In the genomic region with DNA sequence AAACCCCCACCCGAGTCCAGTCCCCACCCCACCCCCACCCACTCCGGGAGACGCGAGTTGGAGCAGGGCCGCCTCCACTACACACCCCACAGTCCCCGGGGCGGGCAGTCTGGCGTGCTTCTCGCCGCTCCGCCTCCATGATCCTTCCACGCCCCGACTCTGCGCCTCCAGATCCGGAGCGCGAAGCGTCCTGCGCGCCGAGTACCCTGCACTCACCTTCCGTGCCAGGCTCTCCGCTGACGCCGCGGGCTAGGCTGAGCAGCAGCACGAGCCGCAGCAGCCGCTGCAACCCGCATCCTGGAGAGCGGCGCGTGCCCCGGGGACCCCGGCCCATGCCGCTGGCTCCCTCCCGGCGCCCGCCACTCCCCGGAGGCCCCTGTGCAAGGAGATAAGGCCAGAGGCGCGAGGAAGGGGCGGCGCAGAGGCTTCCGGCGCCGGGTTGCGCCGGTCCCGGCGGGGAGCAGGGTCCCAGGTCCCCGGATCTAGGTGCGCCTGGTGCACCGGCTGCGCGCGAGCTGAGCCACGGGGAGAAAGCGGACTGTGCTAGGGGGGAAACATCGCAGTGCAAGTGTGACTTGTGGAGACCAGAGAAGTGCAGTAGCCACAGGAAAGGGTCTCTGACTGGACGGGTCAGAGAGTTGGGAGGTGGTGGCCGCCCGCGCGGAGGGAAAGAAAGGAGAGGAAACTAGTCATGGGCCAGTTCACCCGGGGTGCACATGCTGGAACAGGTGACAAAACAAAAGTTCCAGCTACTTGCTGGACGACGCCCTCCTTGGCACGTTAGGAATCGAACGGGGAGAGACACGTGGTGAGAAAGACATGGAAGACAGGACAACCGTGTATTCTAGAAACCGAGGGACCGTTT, we compare ENCODE assay signal across 8 mouse cellular contexts. TPM values are rescaled to one million over a fixed set of nuclear protein-coding genes. Genes with fewer than 3 reads are reported as not detected.
DNase-seq lines count a peak whose midpoint lies in the region; ATAC-seq lines count a peak whose summit lies in the region.

Susd1 (minus strand) TSS at position 644 of the 865 bp plus-strand sequence.

- H3K36me3 ChIP-seq in forebrain, embryonic 10.5 days (replicated peaks): no peaks in the 10 kb centered on the region
- H3K36me3 ChIP-seq in heart, embryonic 16.5 days (ENCODE audit: control insufficient read depth, insufficient read depth): no peaks in the 10 kb centered on the region
- H3K36me3 ChIP-seq in liver, embryonic 15.5 days (replicated peaks): no peaks in the 10 kb centered on the region
- no peaks in the 10 kb centered on the region for H3K36me3 ChIP-seq in neural tube, embryonic 11.5 days (ENCODE audit: control insufficient read depth, insufficient read depth, low read length)
- no peaks in the 10 kb centered on the region for H3K36me3 ChIP-seq in stomach, embryonic 16.5 days (ENCODE audit: control insufficient read depth, insufficient read depth, low read length)

- peak within 1 kb of the TSS; percentile 100 for H3K4me2 ChIP-seq in heart, embryonic 16.5 days (ENCODE audit: low read depth, low read length)
- peak within 1 kb of the TSS; percentile 100 for H3K4me2 ChIP-seq in liver, embryonic 15.5 days
- peak within 1 kb of the TSS; percentile 99 for H3K4me2 ChIP-seq in neural tube, embryonic 11.5 days (ENCODE audit: low read depth)
- H3K4me2 ChIP-seq in stomach, embryonic 16.5 days (ENCODE audit: low read depth, low read length): peak within 1 kb of the TSS; percentile 97

- H3K9ac ChIP-seq in heart, embryonic 16.5 days (ENCODE audit: low read length): peak within 1 kb of the TSS; percentile 87
- peak within 1 kb of the TSS; percentile 82 for H3K9ac ChIP-seq in liver, embryonic 15.5 days
- peak within 1 kb of the TSS; percentile 68 for H3K9ac ChIP-seq in neural tube, embryonic 11.5 days (ENCODE audit: low read length)
- H3K9ac ChIP-seq in stomach, embryonic 16.5 days (ENCODE audit: low read length): peak within 1 kb of the TSS; percentile 90

- H3K9me3 ChIP-seq in forebrain, embryonic 10.5 days: no peaks in the 10 kb centered on the region
- no peaks in the 10 kb centered on the region for H3K9me3 ChIP-seq in heart, embryonic 16.5 days (replicated peaks; ENCODE audit: control insufficient read depth, low read length)
- no peaks in the 10 kb centered on the region for H3K9me3 ChIP-seq in liver, embryonic 15.5 days (replicated peaks)
- H3K9me3 ChIP-seq in neural tube, embryonic 11.5 days (ENCODE audit: control insufficient read depth, low read length): no peaks in the 10 kb centered on the region
- H3K9me3 ChIP-seq in stomach, embryonic 16.5 days (replicated peaks; ENCODE audit: control insufficient read depth, low read length): no peaks in the 10 kb centered on the region

- peak; percentile 47 for DNase-seq in gastrocnemius, postnatal 10 days
- DNase-seq in gastrocnemius, adult 18-20 months (ENCODE audit: low spot score): no peak
- DNase-seq in forebrain, embryonic 10.5 days (ENCODE audit: extremely low spot score, low spot score): peak; percentile 44
- DNase-seq in kidney, postnatal 14 days: peak; percentile 77
- peak; percentile 70 for DNase-seq in neural tube, embryonic 11.5 days (ENCODE audit: low spot score)

- peak within 1 kb of the TSS; percentile 75 for H3K4me3 ChIP-seq in forebrain, embryonic 10.5 days
- peak within 1 kb of the TSS; percentile 84 for H3K4me3 ChIP-seq in heart, embryonic 16.5 days (ENCODE audit: low read length)
- H3K4me3 ChIP-seq in liver, embryonic 15.5 days (replicated peaks): peak within 1 kb of the TSS; percentile 74
- H3K4me3 ChIP-seq in neural tube, embryonic 11.5 days (ENCODE audit: low read depth, low read length): peak within 1 kb of the TSS; percentile 64
- H3K4me3 ChIP-seq in stomach, embryonic 16.5 days (replicated peaks; ENCODE audit: low read length): peak within 1 kb of the TSS; percentile 77

- ATAC-seq in heart, embryonic 16.5 days (replicated peaks; ENCODE audit: extremely low read depth, insufficient read depth, low FRiP score): peak; percentile 85
- peak; percentile 82 for ATAC-seq in liver, embryonic 15.5 days (ENCODE audit: insufficient read depth)
- ATAC-seq in neural tube, embryonic 11.5 days (ENCODE audit: insufficient read depth, low FRiP score, low TSS enrichment): peak; percentile 80
- ATAC-seq in stomach, embryonic 16.5 days (ENCODE audit: insufficient read depth, low FRiP score): peak; percentile 83

- WGBS in forebrain, embryonic 10.5 days: under 1% methylated on average over 75 of the region's 75 CpGs
- WGBS in heart, embryonic 16.5 days: under 1% methylated on average over 75 of the region's 75 CpGs
- WGBS in liver, embryonic 15.5 days (ENCODE audit: insufficient replicate concordance): under 1% methylated on average over 75 of the region's 75 CpGs
- WGBS in neural tube, embryonic 11.5 days: under 1% methylated on average over 65 of the region's 75 CpGs
- under 1% methylated on average over 75 of the region's 75 CpGs for WGBS in stomach, embryonic 16.5 days

- H3K27ac ChIP-seq in forebrain, embryonic 10.5 days: peak within 1 kb of the TSS; percentile 86
- H3K27ac ChIP-seq in heart, embryonic 16.5 days (ENCODE audit: low read length): peak within 1 kb of the TSS; percentile 60
- H3K27ac ChIP-seq in liver, embryonic 15.5 days (replicated peaks): peak within 1 kb of the TSS; percentile 89
- H3K27ac ChIP-seq in neural tube, embryonic 11.5 days (ENCODE audit: low read depth, low read length): no peak within 1 kb of the TSS
- H3K27ac ChIP-seq in stomach, embryonic 16.5 days (ENCODE audit: low read length): peak within 1 kb of the TSS; percentile 90

- H3K4me1 ChIP-seq in forebrain, embryonic 10.5 days: peaks cover 19% of the 10 kb centered on the region
- peaks cover 9% of the 10 kb centered on the region for H3K4me1 ChIP-seq in heart, embryonic 16.5 days (ENCODE audit: control insufficient read depth, insufficient read depth, low read length)
- H3K4me1 ChIP-seq in liver, embryonic 15.5 days (replicated peaks): peaks cover 81% of the 10 kb centered on the region
- H3K4me1 ChIP-seq in neural tube, embryonic 11.5 days (ENCODE audit: control insufficient read depth, insufficient read depth, low read length): no peaks in the 10 kb centered on the region
- H3K4me1 ChIP-seq in stomach, embryonic 16.5 days (ENCODE audit: control insufficient read depth, insufficient read depth, low read length): peaks cover 30% of the 10 kb centered on the region

- H3K27me3 ChIP-seq in forebrain, embryonic 10.5 days (ENCODE audit: poor library complexity, severe bottlenecking): peaks cover 50% of the 10 kb centered on the region
- no peaks in the 10 kb centered on the region for H3K27me3 ChIP-seq in heart, embryonic 16.5 days (ENCODE audit: control insufficient read depth, insufficient read depth, low read length)
- H3K27me3 ChIP-seq in liver, embryonic 15.5 days: no peaks in the 10 kb centered on the region
- H3K27me3 ChIP-seq in neural tube, embryonic 11.5 days (ENCODE audit: control insufficient read depth, insufficient read depth, low read length): peaks cover 19% of the 10 kb centered on the region
- no peaks in the 10 kb centered on the region for H3K27me3 ChIP-seq in stomach, embryonic 16.5 days (ENCODE audit: control insufficient read depth, insufficient read depth, low read length)

RNA-seq across cellular contexts. Expression of gene Susd1, which starts in this region (rescaled TPM):
- total RNA-seq in gastrocnemius, postnatal 10 days (2021): 1 to 10 TPM; 1.5 to 1.6 TPM
- total RNA-seq in gastrocnemius, adult 18-20 months (2021): under 1 TPM; 0.45 to 0.50 TPM
- 2.3 TPM in 2 replicates for polyA plus RNA-seq in forebrain, embryonic 10.5 days (2016; fragmentation: Nextera tagmentation; extraction: Ambion mirVana)
- polyA plus RNA-seq in heart, embryonic 16.5 days (2015; fragmentation: Nextera tagmentation; extraction: Ambion mirVana): 4.7 and 7.5 TPM in 2 replicates
- polyA plus RNA-seq in liver, embryonic 15.5 days (2015; fragmentation: Nextera tagmentation; extraction: Ambion mirVana): 9.6 and 10.0 TPM in 2 replicates
- 0.81 and 1.8 TPM in 2 replicates for polyA plus RNA-seq in neural tube, embryonic 11.5 days (2014; fragmentation: Nextera tagmentation; extraction: Ambion mirVana)
- 8.3 and 11.8 TPM in 2 replicates for polyA plus RNA-seq in stomach, embryonic 16.5 days (2015; fragmentation: Nextera tagmentation; extraction: Ambion mirVana)
